Mouse (Mus musculus) MEL (cell line): ENCODE measurements at regions not wholly inside any gene's neighbourhood (a gene's known extent, or its start where the extent isn't known, plus 50 kb on each side); places are given as distances from the start of the nearest gene placed in this dataset.

Source experiments
- CTCF ChIP-seq, 3 experiments: IDR thresholded peaks in 2 of 3; conservative IDR thresholded peaks in 1 of 3; 2 replicates each; pipeline ENCODE4 v1.5.1; 2011 to 2012; ENCODE audit warnings: low read length in 3 of 3, low read depth in 2 of 3, mild to moderate bottlenecking in 2 of 3, improper control_type of control experiment in 1 of 3, inconsistent platforms in 1 of 3, mixed read lengths in 1 of 3, moderate library complexity in 1 of 3; ENCODE audit not compliant: control insufficient read depth in 1 of 3, insufficient read depth in 1 of 3, poor library complexity in 1 of 3, severe bottlenecking in 1 of 3
- EP300 ChIP-seq, 2 experiments: IDR thresholded peaks; 2 replicates each; pipeline ENCODE4 v1.6.1; 2011; ENCODE audit warnings: improper control_type of control experiment in 2 of 2, low read length in 2 of 2, low read depth in 1 of 2, mild to moderate bottlenecking in 1 of 2
- MYC ChIP-seq: IDR thresholded peaks from 2 replicates; pipeline ENCODE4 v1.6.1; 2011; ENCODE audit warnings: low read depth, mild to moderate bottlenecking, low read length, improper control_type of control experiment, moderate library complexity
- NELFE ChIP-seq: IDR thresholded peaks from 2 replicates; pipeline ENCODE4 v1.6.1; 2011; ENCODE audit warnings: low read depth, low read length, improper control_type of control experiment
- POLR2A ChIP-seq, 2 experiments: IDR thresholded peaks; 2 replicates each; pipeline ENCODE4 v1.6.1; 2011 to 2012; ENCODE audit warnings: low read length in 2 of 2, mild to moderate bottlenecking in 2 of 2, control low read depth in 1 of 2, improper control_type of control experiment in 1 of 2, low read depth in 1 of 2, moderate library complexity in 1 of 2; ENCODE audit not compliant: control insufficient read depth in 1 of 2, insufficient read depth in 1 of 2, poor library complexity in 1 of 2
- USF2 ChIP-seq, 2 experiments: IDR thresholded peaks; 2 replicates each; pipeline ENCODE4 v1.6.1; 2011 to 2012; ENCODE audit warnings: improper control_type of control experiment in 2 of 2, low read length in 2 of 2, borderline replicate concordance in 1 of 2, inconsistent platforms in 1 of 2, low read depth in 1 of 2, mild to moderate bottlenecking in 1 of 2; ENCODE audit not compliant: insufficient read depth in 1 of 2

- TF ChIP-seq EP300 (IDR thresholded peaks at IDR 0.05; ENCODE audit: low read depth in 1 of 2, low read length in 2 of 2) (no peak), USF2 (IDR thresholded peaks at IDR 0.05; ENCODE audit: borderline replicate concordance in 1 of 2, insufficient read depth in 1 of 2, low read depth in 1 of 2, low read length in 2 of 2) (no peak), CTCF (IDR thresholded peaks at IDR 0.05 in 2 of 3, conservative IDR thresholded peaks at IDR 0.05 in 1 of 3; ENCODE audit: control insufficient read depth in 1 of 3, insufficient read depth in 1 of 3, low read depth in 2 of 3, low read length in 3 of 3, poor library complexity in 1 of 3, severe bottlenecking in 1 of 3) (no peak), POLR2A (IDR thresholded peaks at IDR 0.05; ENCODE audit: control insufficient read depth in 1 of 2, insufficient read depth in 1 of 2, low read depth in 1 of 2, low read length in 2 of 2, poor library complexity in 1 of 2) (no peak), NELFE (no peak), MYC (no peak)
These were observed 82.6 kb downstream of the Cpn2 start for GRCm38 (mm10) chr16:30184591-30185265.
